Mouse (Mus musculus) cerebellum, adult 8-10 months (tissue): ENCODE data around the gene Dhx33.
A peak's percentile ranks its signal among the peaks of the same experiment; 100 is the strongest.

Experiments used
- DNase-seq: peaks from one replicate; pipeline ENCODE4 v3.0.0; 2022

The Dhx33 gene

GRCm38 (mm10) chr11:70980751-70981510, 23.3 kb downstream of the Dhx33 start:
- DNase-seq, result no peak

GRCm38 (mm10) chr11:70980232-70980631, 24.0 kb downstream of the Dhx33 start:
- no peak for DNase-seq

- DNase-seq, result no peak
Measured at GRCm38 (mm10) chr11:70977293-70977692, 26.9 kb downstream of the Dhx33 start.

GRCm38 (mm10) chr11:70975193-70975592, 29.0 kb downstream of the Dhx33 start:
- no peak for DNase-seq

DNA sequence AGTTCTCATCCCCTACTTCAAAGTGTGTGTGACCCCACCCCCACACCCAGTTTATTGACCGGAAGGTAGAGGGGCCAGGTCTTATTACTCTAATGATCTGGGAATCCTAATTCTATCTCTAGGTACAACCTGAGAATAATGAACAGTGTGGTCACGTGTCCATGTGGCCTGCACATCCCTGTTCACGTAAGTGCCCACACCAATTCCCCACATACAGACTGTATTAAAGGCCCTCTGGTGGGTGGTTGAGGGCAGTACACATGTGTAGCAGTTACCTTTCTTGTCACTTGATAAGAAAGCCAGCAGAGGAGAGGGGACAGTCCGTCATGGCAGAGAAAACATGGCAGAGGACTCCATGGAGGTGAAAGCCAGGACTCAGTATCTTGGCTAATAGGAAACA, 30.3 kb downstream of the Dhx33 start:
- DNase-seq, result no peak

DNA sequence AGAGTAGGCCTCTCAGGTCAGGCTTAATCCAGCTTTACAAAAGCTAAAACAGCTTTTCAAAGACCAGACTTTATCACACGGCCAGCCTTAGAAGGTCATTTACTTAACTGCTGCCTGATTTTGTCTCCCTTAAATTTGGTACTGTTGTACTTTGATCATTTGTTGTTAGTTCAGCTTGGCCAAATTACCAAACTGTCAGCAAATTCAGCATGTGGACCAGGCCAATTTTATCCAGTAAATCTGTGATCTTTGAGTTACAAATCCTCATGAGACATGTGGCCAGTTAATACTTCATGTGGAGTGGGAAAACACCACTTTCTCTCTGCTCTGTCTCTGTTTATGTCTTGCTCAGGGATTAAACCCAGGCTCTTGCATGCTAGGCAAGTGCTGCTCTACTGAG, 31.7 kb downstream of the Dhx33 start:
- no peak for DNase-seq

DNA sequence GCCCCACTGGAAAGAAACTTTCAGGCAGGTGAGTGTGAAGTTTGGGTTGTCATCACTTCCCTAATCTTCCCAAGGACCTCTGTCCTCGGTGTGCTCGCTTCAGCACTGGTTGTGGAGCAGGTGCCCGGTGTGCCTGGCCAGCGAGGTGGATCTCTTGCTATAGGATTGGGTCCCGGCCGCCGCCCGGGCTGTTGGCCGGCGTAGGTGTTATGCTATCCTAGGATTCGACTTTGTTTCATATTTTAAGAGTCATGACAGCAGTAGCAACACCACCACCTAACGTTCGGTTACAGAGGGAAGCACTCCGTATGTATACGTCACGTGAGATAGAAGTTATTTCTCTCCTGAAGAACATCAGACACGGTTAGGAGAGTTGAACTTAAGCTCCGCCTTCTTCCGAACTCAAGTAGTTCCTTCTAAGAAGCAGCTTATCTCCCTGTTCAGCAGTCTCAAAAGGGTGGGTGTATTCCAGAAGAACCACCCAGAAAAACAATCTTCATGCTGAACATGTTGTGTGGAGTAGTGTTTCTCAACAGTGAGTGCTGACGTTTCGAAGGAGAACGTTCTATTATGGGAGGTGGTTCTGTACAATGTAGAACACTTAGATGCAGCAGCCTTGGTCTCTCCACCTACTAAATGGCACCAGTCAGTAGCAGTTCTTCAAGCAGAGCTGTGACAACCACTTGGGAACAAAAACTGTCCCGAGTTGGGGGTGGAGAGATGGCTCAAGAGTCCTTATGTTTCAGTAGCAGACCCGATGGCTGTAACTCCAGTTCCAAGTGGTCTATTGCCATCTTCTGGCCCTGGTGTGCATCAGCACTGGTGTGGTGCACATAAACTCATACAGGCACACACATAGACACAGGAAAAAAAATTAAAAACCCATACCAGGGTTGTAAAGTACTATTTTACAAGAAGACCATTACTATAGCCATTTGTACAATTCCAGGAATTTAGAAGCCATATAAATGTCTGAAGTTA, 33.4 kb downstream of the Dhx33 start:
- DNase-seq, result no peak

GRCm38 (mm10) chr11:70969821-70970559, 34.2 kb downstream of the Dhx33 start, which contains the start of the genes Nup88 and Rpain:
Nup88 (minus strand) TSS chr11:70969973.
Rpain (plus strand) TSS chr11:70970213.
- DNase-seq, result peak; percentile 90

DNA sequence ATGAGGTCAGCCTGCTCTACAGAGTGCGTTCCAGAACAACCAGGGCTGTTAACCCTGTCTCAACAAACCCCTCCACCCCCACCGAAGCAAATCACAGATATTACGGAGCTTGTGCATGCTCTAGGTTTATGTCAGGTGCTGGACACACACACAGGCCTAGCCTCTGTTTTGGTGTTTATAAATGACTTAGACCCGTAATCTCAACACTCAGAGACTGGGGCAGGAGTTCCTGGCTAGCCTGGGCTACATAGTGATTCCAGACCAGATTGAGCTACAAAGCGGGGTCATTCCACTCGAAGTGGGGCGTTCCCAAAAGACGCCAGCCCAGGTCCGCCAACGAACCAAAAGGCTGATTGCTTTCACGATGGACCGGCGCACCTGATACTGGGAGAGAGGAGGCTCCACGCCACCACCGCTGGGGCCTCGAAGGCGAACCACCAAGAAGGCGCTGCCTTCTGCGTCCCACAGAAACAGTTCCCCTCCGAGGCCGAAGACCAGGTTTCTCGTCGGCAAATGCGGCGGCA, 34.9 kb downstream of the Dhx33 start:
- no peak for DNase-seq

DNA sequence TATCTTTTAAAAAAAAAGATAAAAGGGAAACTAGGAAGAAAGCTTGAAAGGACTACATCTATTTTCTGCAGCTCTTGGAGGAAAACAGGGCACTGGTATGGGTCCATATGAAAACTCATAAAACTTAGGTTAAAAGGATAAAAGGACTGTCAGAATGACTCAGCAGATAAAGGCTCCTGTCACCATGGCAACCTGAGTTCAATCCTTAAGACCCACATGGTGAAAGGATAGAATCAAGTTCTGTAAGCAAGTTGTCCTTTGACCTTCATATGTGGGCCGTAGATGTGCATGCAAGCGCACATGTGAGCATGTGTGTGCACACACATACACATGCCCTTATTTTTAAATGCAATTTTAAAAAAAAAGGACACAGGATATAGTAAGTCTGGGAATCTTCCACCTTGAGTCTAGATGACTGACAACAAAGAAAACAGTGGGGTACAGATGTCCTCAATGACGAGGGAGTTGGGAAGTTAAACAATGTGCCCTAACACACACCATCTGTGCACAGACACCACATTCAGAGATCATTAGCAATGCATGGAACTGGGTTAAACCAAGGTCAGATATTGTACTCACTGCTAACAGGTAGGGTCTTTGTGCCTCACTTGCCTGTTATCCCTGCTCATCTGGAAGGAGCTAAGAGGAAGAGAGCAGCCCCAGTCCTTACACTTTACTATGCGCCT, 39.9 kb downstream of the Dhx33 start:
- no peak for DNase-seq

- DNase-seq, result no peak
Measured at GRCm38 (mm10) chr11:70960786-70961554, 43.3 kb downstream of the Dhx33 start.

GRCm38 (mm10) chr11:70954711-70955110, 49.5 kb downstream of the Dhx33 start:
- no peak for DNase-seq

DNA sequence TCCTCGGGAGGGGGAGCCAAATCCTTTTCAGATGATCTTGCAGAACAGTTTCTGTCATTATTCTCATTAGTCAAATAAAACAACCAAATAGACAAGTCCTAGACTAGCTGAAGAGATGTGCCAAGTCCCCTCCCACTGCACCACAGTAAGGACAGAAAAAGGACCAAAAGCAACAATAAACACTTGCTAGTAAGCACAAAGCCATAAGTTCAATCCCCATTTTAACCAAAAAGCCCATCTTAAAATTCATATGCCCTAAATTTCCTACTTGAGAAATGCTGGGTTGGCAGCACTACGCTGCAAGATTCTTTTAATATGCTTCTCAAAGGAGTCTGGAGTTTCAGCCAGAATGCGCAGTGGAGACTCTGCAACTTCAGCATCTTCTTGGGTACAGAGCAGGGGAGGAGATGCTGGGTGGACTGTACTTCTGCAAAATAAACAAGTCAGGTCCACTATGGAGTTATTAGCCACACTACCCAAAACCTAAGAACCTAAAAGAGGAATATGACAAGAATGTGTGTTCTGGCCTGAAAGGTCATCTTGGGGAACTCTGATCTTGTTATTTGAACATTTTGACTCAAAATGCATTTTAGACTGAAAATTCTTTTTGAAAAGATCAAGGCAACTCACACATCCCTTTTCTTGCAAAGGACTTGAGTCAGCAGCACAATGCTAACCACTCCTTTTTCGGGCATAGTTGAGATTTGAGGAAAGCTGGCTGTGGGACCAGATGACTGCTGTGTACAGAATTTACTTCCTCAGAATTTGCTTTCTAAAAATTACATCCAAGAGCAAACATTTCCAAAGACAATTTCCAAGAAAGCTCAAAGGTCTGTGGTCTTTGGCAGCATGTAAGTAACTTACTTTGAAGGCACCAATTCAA, 59.1 kb downstream of the Dhx33 start:
- DNase-seq, result no peak

DNA sequence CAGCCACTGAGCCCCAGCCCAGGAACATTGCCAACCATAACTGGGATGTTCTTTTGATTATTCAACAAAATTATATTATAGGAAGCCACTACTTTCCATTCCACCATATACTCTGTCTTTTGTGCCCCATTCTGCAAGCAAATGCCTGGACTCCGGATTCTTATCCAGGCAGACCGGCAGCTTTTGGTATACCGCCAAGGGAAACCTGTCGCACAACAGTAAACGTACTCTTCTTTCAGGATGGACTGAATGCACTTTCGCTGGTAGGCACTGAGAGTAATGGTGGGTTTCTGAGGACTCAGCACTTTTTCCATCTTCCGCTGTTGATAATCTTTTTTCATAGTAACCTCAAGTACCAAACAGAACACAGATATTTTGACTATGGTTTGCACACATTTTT, 60.6 kb downstream of the Dhx33 start:
- no peak for DNase-seq

GRCm38 (mm10) chr11:70942596-70942995, 61.6 kb downstream of the Dhx33 start:
- DNase-seq, result no peak

- DNase-seq, result no peak
Measured at GRCm38 (mm10) chr11:70935316-70935715, 68.9 kb downstream of the Dhx33 start.
